Mouse (Mus musculus): Measurements from ENCODE around the gene Trpv5. TPM values are rescaled to one million over a fixed set of nuclear protein-coding genes. Genes with fewer than 3 reads are reported as not detected.

Gene Trpv5
- total RNA-seq, 1 experiment = 0.22 TPM

GRCm38 (mm10) chr6:41621241-41621990 is 59.2 kb downstream of the Trpv5 start:
- Histone ChIP-seq H3K4me3 (ENCODE audit: insufficient read depth in 1 of 2, low read depth in 1 of 2, low read length in 2 of 2, poor library complexity in 1 of 2, severe bottlenecking in 1 of 2) (no peak overlapping the region), H3K9me3 (ENCODE audit: control insufficient read depth, insufficient read depth, low read depth, low read length) (no peaks in the 10 kb centered on the region), H3K9ac (ENCODE audit: insufficient read depth, low read depth, low read length, poor library complexity, severe bottlenecking) (no peak overlapping the region), H3K4me1 (ENCODE audit: control insufficient read depth in 2 of 2, insufficient read depth in 2 of 2, low read length in 2 of 2, poor library complexity in 1 of 2) (no peaks in the 10 kb centered on the region), H3K27ac (ENCODE audit: insufficient read depth, low read depth, low read length, poor library complexity, severe bottlenecking) (no peak overlapping the region), H3K36me3 (ENCODE audit: control insufficient read depth, insufficient read depth, low read length, poor library complexity, severe bottlenecking) (no peaks in the 10 kb centered on the region)
- TF ChIP-seq ZNF384 (IDR thresholded peaks at IDR 0.05; ENCODE audit: low read depth, low read length) = no peak
- no peak for TF ChIP-seq CHD2 (IDR thresholded peaks at IDR 0.05; ENCODE audit: low read depth, low read length)
- TF ChIP-seq HCFC1 (IDR thresholded peaks at IDR 0.05; ENCODE audit: borderline replicate concordance, insufficient read depth, low read length) = no peak
- TF ChIP-seq MAFK (IDR thresholded peaks at IDR 0.05; ENCODE audit: insufficient read depth, low read depth, low read length) = no peak
- TF ChIP-seq ZC3H11A (IDR thresholded peaks at IDR 0.05; ENCODE audit: borderline replicate concordance, low read depth, low read length) = no peak
- DNase-seq (ENCODE audit: low read depth, low spot score) = no peak
- in situ Hi-C loops (cut with MboI; ENCODE audit: low sequenced_read_pairs in 2 of 2, unreplicated experiment in 2 of 2) = no loop called here

DNA sequence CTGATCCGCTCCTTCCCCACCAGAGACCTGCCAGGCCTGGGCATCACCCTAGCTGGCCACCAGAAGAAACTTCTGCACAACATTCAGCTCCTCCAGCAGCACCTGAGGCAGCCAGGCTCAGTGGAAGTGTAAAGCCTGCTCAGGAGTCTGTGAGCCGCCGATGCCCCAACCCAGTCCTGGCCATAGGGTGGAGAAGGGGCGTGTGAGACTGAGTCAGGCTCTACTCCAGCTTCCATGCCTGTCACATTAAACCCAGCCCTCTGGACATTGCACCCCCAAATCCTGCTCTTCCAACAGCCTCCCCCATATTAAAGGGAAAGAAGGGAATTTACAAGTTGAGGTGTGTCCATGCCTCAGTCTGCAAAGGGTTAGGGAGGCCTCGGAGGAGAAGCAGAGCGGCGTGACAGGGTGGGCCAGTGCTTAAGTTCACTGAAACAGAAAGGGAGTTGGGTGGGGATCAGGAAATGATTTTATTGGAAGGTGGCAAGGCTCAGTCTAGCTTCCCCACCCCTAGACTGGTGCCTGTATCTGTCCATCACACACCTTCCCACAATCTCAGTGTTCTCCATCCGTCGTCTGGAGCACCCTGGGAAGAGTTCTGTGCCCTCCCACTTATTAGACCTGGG is 60.3 kb downstream of the Trpv5 start:
- H3K36me3 ChIP-seq (ENCODE audit: control insufficient read depth, insufficient read depth, low read length, poor library complexity, severe bottlenecking) = no peaks in the 10 kb centered on the region
- DNase-seq (ENCODE audit: low read depth, low spot score) = no peak
- H3K4me3 ChIP-seq (ENCODE audit: insufficient read depth in 1 of 2, low read depth in 1 of 2, low read length in 2 of 2, poor library complexity in 1 of 2, severe bottlenecking in 1 of 2) = no peak overlapping the region
- no peak for TF ChIP-seq ZNF384 (IDR thresholded peaks at IDR 0.05; ENCODE audit: low read depth, low read length)
- TF ChIP-seq HCFC1 (IDR thresholded peaks at IDR 0.05; ENCODE audit: borderline replicate concordance, insufficient read depth, low read length) = no peak
- no peak for TF ChIP-seq MAFK (IDR thresholded peaks at IDR 0.05; ENCODE audit: insufficient read depth, low read depth, low read length)
- no peak for TF ChIP-seq CHD2 (IDR thresholded peaks at IDR 0.05; ENCODE audit: low read depth, low read length)
- no peak for TF ChIP-seq ZC3H11A (IDR thresholded peaks at IDR 0.05; ENCODE audit: borderline replicate concordance, low read depth, low read length)
- H3K9me3 ChIP-seq (ENCODE audit: control insufficient read depth, insufficient read depth, low read depth, low read length) = no peaks in the 10 kb centered on the region
- in situ Hi-C loops (cut with MboI; ENCODE audit: low sequenced_read_pairs in 2 of 2, unreplicated experiment in 2 of 2) = no loop called here
- no peak overlapping the region for H3K9ac ChIP-seq (ENCODE audit: insufficient read depth, low read depth, low read length, poor library complexity, severe bottlenecking)
- no peaks in the 10 kb centered on the region for H3K4me1 ChIP-seq (ENCODE audit: control insufficient read depth in 2 of 2, insufficient read depth in 2 of 2, low read length in 2 of 2, poor library complexity in 1 of 2)
- H3K27ac ChIP-seq (ENCODE audit: insufficient read depth, low read depth, low read length, poor library complexity, severe bottlenecking) = no peak overlapping the region

DNA sequence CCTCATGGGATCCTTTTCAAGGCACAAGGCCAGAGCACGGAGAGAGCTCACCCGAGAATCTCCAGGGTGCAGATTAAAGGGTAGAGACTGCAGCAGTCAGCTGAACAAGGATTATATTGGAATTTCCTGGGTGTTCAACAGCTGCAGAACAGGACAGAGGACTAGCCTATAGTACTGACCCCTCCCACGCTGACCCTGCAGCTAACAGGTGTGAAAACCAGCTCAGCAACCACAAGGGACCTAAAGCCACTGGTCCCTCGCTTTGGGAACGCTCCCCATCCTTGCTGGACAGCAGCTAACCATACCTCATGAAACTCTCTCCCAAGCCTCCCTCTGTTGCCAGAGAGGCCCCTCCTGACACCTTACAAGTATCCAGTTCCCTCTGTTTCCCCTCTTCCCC is 72.9 kb downstream of the Trpv5 start:
- Histone ChIP-seq H3K4me3 (ENCODE audit: insufficient read depth in 1 of 2, low read depth in 1 of 2, low read length in 2 of 2, poor library complexity in 1 of 2, severe bottlenecking in 1 of 2) (no peak overlapping the region), H3K9me3 (ENCODE audit: control insufficient read depth, insufficient read depth, low read depth, low read length) (no peaks in the 10 kb centered on the region), H3K4me1 (ENCODE audit: control insufficient read depth in 2 of 2, insufficient read depth in 2 of 2, low read length in 2 of 2, poor library complexity in 1 of 2) (peaks cover 0 to 5% of the 10 kb centered on the region in 2 experiments; a peak in 1 of 4 replicates), H3K36me3 (ENCODE audit: control insufficient read depth, insufficient read depth, low read length, poor library complexity, severe bottlenecking) (no peaks in the 10 kb centered on the region), H3K9ac (ENCODE audit: insufficient read depth, low read depth, low read length, poor library complexity, severe bottlenecking) (no peak overlapping the region), H3K27ac (ENCODE audit: insufficient read depth, low read depth, low read length, poor library complexity, severe bottlenecking) (no peak overlapping the region)
- TF ChIP-seq ZC3H11A (IDR thresholded peaks at IDR 0.05; ENCODE audit: borderline replicate concordance, low read depth, low read length) = no peak
- no peak for TF ChIP-seq CHD2 (IDR thresholded peaks at IDR 0.05; ENCODE audit: low read depth, low read length)
- TF ChIP-seq HCFC1 (IDR thresholded peaks at IDR 0.05; ENCODE audit: borderline replicate concordance, insufficient read depth, low read length) = no peak
- TF ChIP-seq MAFK (IDR thresholded peaks at IDR 0.05; ENCODE audit: insufficient read depth, low read depth, low read length) = no peak
- TF ChIP-seq ZNF384 (IDR thresholded peaks at IDR 0.05; ENCODE audit: low read depth, low read length) = no peak
- in situ Hi-C loops (cut with MboI; ENCODE audit: low sequenced_read_pairs in 2 of 2, unreplicated experiment in 2 of 2) = no loop called here
- DNase-seq (ENCODE audit: low read depth, low spot score) = no peak

DNA sequence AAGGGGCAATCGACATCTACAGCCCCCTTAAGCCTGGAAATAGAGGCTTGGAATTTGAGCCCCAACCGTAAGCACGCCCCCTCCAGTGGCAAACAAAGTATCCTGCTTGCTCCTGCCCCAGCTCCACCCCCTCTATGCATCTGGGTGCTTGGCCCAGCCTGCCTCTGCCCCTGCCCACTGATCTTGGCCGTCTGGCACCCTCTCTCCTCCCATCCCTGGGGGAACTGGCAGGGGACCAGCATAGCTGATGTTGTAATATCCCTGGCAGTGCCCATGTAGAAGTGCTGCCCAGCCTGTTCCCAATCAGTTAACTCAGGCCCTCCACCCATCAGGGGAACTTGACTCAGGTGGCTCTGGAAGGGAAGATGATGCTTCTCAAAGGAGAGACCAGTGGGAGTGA is 74.4 kb downstream of the Trpv5 start:
- no peaks in the 10 kb centered on the region for H3K36me3 ChIP-seq (ENCODE audit: control insufficient read depth, insufficient read depth, low read length, poor library complexity, severe bottlenecking)
- no peak for DNase-seq (ENCODE audit: low read depth, low spot score)
- TF ChIP-seq MAFK (IDR thresholded peaks at IDR 0.05; ENCODE audit: insufficient read depth, low read depth, low read length) (no peak), CHD2 (IDR thresholded peaks at IDR 0.05; ENCODE audit: low read depth, low read length) (no peak), ZC3H11A (IDR thresholded peaks at IDR 0.05; ENCODE audit: borderline replicate concordance, low read depth, low read length) (no peak), ZNF384 (IDR thresholded peaks at IDR 0.05; ENCODE audit: low read depth, low read length) (no peak), HCFC1 (IDR thresholded peaks at IDR 0.05; ENCODE audit: borderline replicate concordance, insufficient read depth, low read length) (no peak)
- H3K9ac ChIP-seq (ENCODE audit: insufficient read depth, low read depth, low read length, poor library complexity, severe bottlenecking) = no peak overlapping the region
- H3K27ac ChIP-seq (ENCODE audit: insufficient read depth, low read depth, low read length, poor library complexity, severe bottlenecking) = no peak overlapping the region
- H3K9me3 ChIP-seq (ENCODE audit: control insufficient read depth, insufficient read depth, low read depth, low read length) = no peaks in the 10 kb centered on the region
- no peak overlapping the region; a peak in 2 of 4 replicates for H3K4me3 ChIP-seq (ENCODE audit: insufficient read depth in 1 of 2, low read depth in 1 of 2, low read length in 2 of 2, poor library complexity in 1 of 2, severe bottlenecking in 1 of 2)
- in situ Hi-C loops (cut with MboI; ENCODE audit: low sequenced_read_pairs in 2 of 2, unreplicated experiment in 2 of 2) = no loop called here
- peaks cover 0 to 5% of the 10 kb centered on the region in 2 experiments; a peak in 1 of 4 replicates for H3K4me1 ChIP-seq (ENCODE audit: control insufficient read depth in 2 of 2, insufficient read depth in 2 of 2, low read length in 2 of 2, poor library complexity in 1 of 2)

Measured in ES-E14 (cell line).